Comparison of ENCODE assay signal across 9 mouse cellular contexts in the genomic region with DNA sequence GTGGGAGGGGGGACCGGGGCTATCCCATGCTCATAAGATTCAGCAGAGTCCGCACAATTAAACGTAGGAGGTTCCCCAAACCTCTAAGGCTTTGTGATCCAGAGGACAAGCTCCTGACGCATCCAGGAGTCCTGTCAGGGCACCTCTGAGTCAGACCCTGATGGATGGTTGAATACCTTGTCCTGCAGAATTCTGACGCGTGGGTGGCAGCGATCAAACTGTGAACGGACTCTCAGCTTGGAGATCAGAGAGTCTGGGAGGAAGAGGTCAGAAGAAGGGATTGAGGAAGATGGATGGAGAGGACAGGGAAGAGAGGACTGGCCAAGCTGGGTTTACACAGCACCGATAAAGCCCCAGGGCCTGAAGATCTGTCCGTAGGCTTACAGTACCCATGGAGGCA. TPM values are rescaled to one million over a fixed set of nuclear protein-coding genes. Genes with fewer than 3 reads are reported as not detected.
A peak's percentile ranks its signal among the peaks of the same experiment; 100 is the strongest.
DNase-seq lines count a peak whose midpoint lies in the region; ATAC-seq and TF ChIP-seq lines count a peak whose summit lies in the region.
"Had no signal": no experiment of that assay in that cellular context is flagged by ENCODE, and none has a peak within 500 bp of the region (broad histone marks: within the 10 kb centered on the region; RNA-seq: fewer than 3 reads in every experiment).

No protein-coding gene starts in this region.

- H3K9ac ChIP-seq in kidney, embryonic 16.5 days (replicated peaks; ENCODE audit: low read length) = peak overlapping the region; percentile 50
- H3K9ac ChIP-seq in embryonic facial prominence, embryonic 14.5 days (ENCODE audit: low read depth, low read length) = peak overlapping the region; percentile 51
- no peak overlapping the region for H3K9ac ChIP-seq in intestine, postnatal 0 days (ENCODE audit: low read depth, low read length)
- no peak overlapping the region for H3K9ac ChIP-seq in neural tube, embryonic 12.5 days

- peak overlapping the region; percentile 43 for H3K4me3 ChIP-seq in kidney, embryonic 16.5 days (ENCODE audit: low read length)
- peak overlapping the region; percentile 31 for H3K4me3 ChIP-seq in embryonic facial prominence, embryonic 14.5 days (ENCODE audit: low read depth, low read length)
- H3K4me3 ChIP-seq in intestine, postnatal 0 days (ENCODE audit: low read depth, low read length) = peak overlapping the region; percentile 23
- H3K4me3 ChIP-seq in neural tube, embryonic 12.5 days = no peak overlapping the region

- no peaks in the 10 kb centered on the region for H3K9me3 ChIP-seq in kidney, embryonic 16.5 days (ENCODE audit: low read length)
- H3K9me3 ChIP-seq in embryonic facial prominence, embryonic 14.5 days (ENCODE audit: control insufficient read depth, low read length) = no peaks in the 10 kb centered on the region
- no peaks in the 10 kb centered on the region for H3K9me3 ChIP-seq in intestine, postnatal 0 days (ENCODE audit: control insufficient read depth)
- no peaks in the 10 kb centered on the region for H3K9me3 ChIP-seq in neural tube, embryonic 12.5 days

- DNase-seq in kidney, postnatal 14 days = no peak
- DNase-seq in embryonic facial prominence, embryonic 14.5 days (ENCODE audit: low spot score) = no peak
- DNase-seq in spleen, postnatal 36 days (ENCODE audit: low spot score in 2 of 2) = no peak
- no peak for DNase-seq in right cerebral cortex, postnatal 4 days
- DNase-seq in kidney, adult 8-10 months = no peak

- 0 out of 2 replicates have a peak, but pooled peaks have one; percentile 28 for ATAC-seq in kidney, embryonic 16.5 days (ENCODE audit: low FRiP score, low TSS enrichment)
- no peak for ATAC-seq in embryonic facial prominence, embryonic 14.5 days (ENCODE audit: low read depth)
- ATAC-seq in intestine, postnatal 0 days = no peak
- ATAC-seq in neural tube, embryonic 12.5 days (ENCODE audit: low FRiP score, low read depth) = no peak

- H3K4me1 ChIP-seq in kidney, embryonic 16.5 days (ENCODE audit: insufficient read depth, low read length) = peaks cover 14% of the 10 kb centered on the region
- peaks cover 11% of the 10 kb centered on the region for H3K4me1 ChIP-seq in embryonic facial prominence, embryonic 14.5 days (ENCODE audit: control insufficient read depth, insufficient read depth, low read length)
- peaks cover 9% of the 10 kb centered on the region for H3K4me1 ChIP-seq in intestine, postnatal 0 days (replicated peaks; ENCODE audit: control insufficient read depth, insufficient read depth, low read length)
- H3K4me1 ChIP-seq in neural tube, embryonic 12.5 days = peaks cover 8% of the 10 kb centered on the region; the same call in 1 of the 2 replicates

- TF ChIP-seq CTCF in intestine, postnatal 0 days (IDR thresholded peaks at IDR 0.05; ENCODE audit: low read depth) = no peak

- H3K4me2 ChIP-seq in kidney, embryonic 16.5 days (replicated peaks; ENCODE audit: low read depth, low read length) = peak overlapping the region; percentile 57
- peak overlapping the region; percentile 47 for H3K4me2 ChIP-seq in embryonic facial prominence, embryonic 14.5 days (ENCODE audit: low read depth, low read length)
- H3K4me2 ChIP-seq in intestine, postnatal 0 days (replicated peaks; ENCODE audit: low read depth) = peak overlapping the region; percentile 66
- peak overlapping the region; percentile 28 for H3K4me2 ChIP-seq in neural tube, embryonic 12.5 days (replicated peaks)

- WGBS in kidney, embryonic 16.5 days = 33% methylated on average over 10 of the region's 10 CpGs
- 34% methylated on average over 10 of the region's 10 CpGs for WGBS in embryonic facial prominence, embryonic 14.5 days
- WGBS in intestine, postnatal 0 days = 22% methylated on average over 10 of the region's 10 CpGs
- WGBS in neural tube, embryonic 12.5 days = 43% methylated on average over 10 of the region's 10 CpGs

- H3K36me3 ChIP-seq in kidney, embryonic 16.5 days (ENCODE audit: insufficient read depth, low read length) = no peaks in the 10 kb centered on the region
- no peaks in the 10 kb centered on the region for H3K36me3 ChIP-seq in embryonic facial prominence, embryonic 14.5 days (ENCODE audit: control insufficient read depth, insufficient read depth, low read length)
- no peaks in the 10 kb centered on the region for H3K36me3 ChIP-seq in intestine, postnatal 0 days (ENCODE audit: control insufficient read depth, insufficient read depth)
- no peaks in the 10 kb centered on the region for H3K36me3 ChIP-seq in neural tube, embryonic 12.5 days

- no peaks in the 10 kb centered on the region for H3K27me3 ChIP-seq in kidney, embryonic 16.5 days (ENCODE audit: insufficient read depth, low read length)
- H3K27me3 ChIP-seq in embryonic facial prominence, embryonic 14.5 days (replicated peaks; ENCODE audit: control insufficient read depth, insufficient read depth, low read length) = no peaks in the 10 kb centered on the region
- no peaks in the 10 kb centered on the region for H3K27me3 ChIP-seq in intestine, postnatal 0 days (replicated peaks; ENCODE audit: control insufficient read depth, insufficient read depth, low read length)
- H3K27me3 ChIP-seq in neural tube, embryonic 12.5 days (replicated peaks) = peaks cover 8% of the 10 kb centered on the region; the same call in 1 of the 2 replicates

- peak overlapping the region; percentile 36; the same call in 1 of the 2 replicates for H3K27ac ChIP-seq in kidney, embryonic 16.5 days (ENCODE audit: low read length)
- H3K27ac ChIP-seq in embryonic facial prominence, embryonic 14.5 days (replicated peaks; ENCODE audit: low read depth, low read length) = peak overlapping the region; percentile 77
- H3K27ac ChIP-seq in intestine, postnatal 0 days (ENCODE audit: low read depth, low read length) = peak overlapping the region; percentile 5
- no peak overlapping the region for H3K27ac ChIP-seq in neural tube, embryonic 12.5 days
- H3K27ac ChIP-seq: macrophage had no signal

RNA-seq across cellular contexts. Expression of a gene that starts 5.0 kb away (rescaled TPM):
- polyA plus RNA-seq in kidney, embryonic 16.5 days (2015; fragmentation: Nextera tagmentation; extraction: Ambion mirVana) = 14.6 and 17.1 TPM in 2 replicates
- polyA plus RNA-seq in embryonic facial prominence, embryonic 14.5 days (2014; fragmentation: Nextera tagmentation; extraction: Ambion mirVana) = 3.9 TPM in 2 replicates
- polyA plus RNA-seq in intestine, postnatal 0 days (2015; fragmentation: Nextera tagmentation; extraction: Ambion mirVana) = 13.9 and 14.9 TPM in 2 replicates
- polyA plus RNA-seq in neural tube, embryonic 12.5 days (2016; fragmentation: Nextera tagmentation; extraction: Ambion mirVana) = 2.4 and 2.8 TPM in 2 replicates

RNA-seq across cellular contexts. Expression of a gene that starts 26.5 kb away (rescaled TPM):
- polyA plus RNA-seq in kidney, embryonic 16.5 days (2015; fragmentation: Nextera tagmentation; extraction: Ambion mirVana) = 841 and 885 TPM in 2 replicates
- polyA plus RNA-seq in embryonic facial prominence, embryonic 14.5 days (2014; fragmentation: Nextera tagmentation; extraction: Ambion mirVana) = 617 and 666 TPM in 2 replicates
- polyA plus RNA-seq in intestine, postnatal 0 days (2015; fragmentation: Nextera tagmentation; extraction: Ambion mirVana) = 258 and 267 TPM in 2 replicates
- polyA plus RNA-seq in neural tube, embryonic 12.5 days (2016; fragmentation: Nextera tagmentation; extraction: Ambion mirVana) = 847 and 881 TPM in 2 replicates

RNA-seq across cellular contexts. Expression of a gene that starts 43.2 kb away (rescaled TPM):
- polyA plus RNA-seq in kidney, embryonic 16.5 days (2015; fragmentation: Nextera tagmentation; extraction: Ambion mirVana) = 45.7 and 69.7 TPM in 2 replicates
- polyA plus RNA-seq in embryonic facial prominence, embryonic 14.5 days (2014; fragmentation: Nextera tagmentation; extraction: Ambion mirVana) = 88.0 and 89.6 TPM in 2 replicates
- polyA plus RNA-seq in intestine, postnatal 0 days (2015; fragmentation: Nextera tagmentation; extraction: Ambion mirVana) = 125 and 130 TPM in 2 replicates
- 138 and 140 TPM in 2 replicates for polyA plus RNA-seq in neural tube, embryonic 12.5 days (2016; fragmentation: Nextera tagmentation; extraction: Ambion mirVana)

Comparison
In these comparisons a context has a peak if more than half of its experiments do, and no peak if none do; other contexts are left out.
1. H3K9ac ChIP-seq: peak in kidney, embryonic 16.5 days (single experiment) and embryonic facial prominence, embryonic 14.5 days (single experiment); none in intestine, postnatal 0 days (single experiment) and neural tube, embryonic 12.5 days (single experiment).
2. Peak in every context shown above with its lines, with median percentiles within 50 percentile points of each other: H3K4me2 ChIP-seq.